Mouse (Mus musculus) ovary, adult 2 months (tissue): ENCODE measurements around the gene Fam240a. TPM values are rescaled to one million over a fixed set of nuclear protein-coding genes. Genes with fewer than 3 reads are reported as not detected.

Source experiments
- polyA plus RNA-seq: library from polyadenylated mRNA; depleted of rRNA; stranded (reverse); fragments of >200 nt; gene quantifications from 2 replicates; pipeline ENCODE4 v1.2.3, GENCODE M21; 2012; rRNA removed

The Fam240a gene
- not detected in 2 replicates for polyA plus RNA-seq

GRCm38 (mm10) chr9:110916786-110917185, at the start of gene Fam240a:
Gene Fam240a, minus strand, starts transcription at chr9:110916861.

GRCm38 (mm10) chr9:110951397-110951796, 34.7 kb upstream of the Fam240a start, which contains the start of gene Lrrc2:
Gene Lrrc2, plus strand, starts transcription at chr9:110951545.

GRCm38 (mm10) chr9:110945926-110946325, 29.3 kb upstream of the Fam240a start, which contains the start of gene Tdgf1:
Gene Tdgf1, minus strand, starts transcription at chr9:110946158.

GRCm38 (mm10) chr9:110879998-110880561, 36.6 kb downstream of the Fam240a start, which contains the start of gene Tmie:
Gene Tmie, minus strand, starts transcription at chr9:110880113.

GRCm38 (mm10) chr9:110879191-110879920, 37.3 kb downstream of the Fam240a start, which contains the start of gene Als2cl:
Gene Als2cl, plus strand, starts transcription at chr9:110879870.

Other genes with a start within 250 kb of the Fam240a start
- gene Myl3, start 175.0 kb downstream of the Fam240a start, polyA plus RNA-seq: 0.15 and 0.35 TPM in 2 replicates
- 59.6 and 72.7 TPM in 2 replicates for gene Pth1r, start 169.7 kb downstream of the Fam240a start, polyA plus RNA-seq
- not detected in 2 replicates for gene Prss42, start 118.7 kb downstream of the Fam240a start, polyA plus RNA-seq
- 0.29 and 0.37 TPM in 2 replicates for gene Prss44, start 102.9 kb downstream of the Fam240a start, polyA plus RNA-seq
- not detected in 2 replicates for gene Prss43, start 90.2 kb downstream of the Fam240a start, polyA plus RNA-seq
- not detected in 2 replicates for gene Prss45, start 82.3 kb downstream of the Fam240a start, polyA plus RNA-seq
- gene Prss46, start 72.4 kb downstream of the Fam240a start, polyA plus RNA-seq: 0.15 and 0.17 TPM in 2 replicates
- 0.09 and 0.17 TPM in 2 replicates for gene Prss50, start 58.9 kb downstream of the Fam240a start, polyA plus RNA-seq
- 42.5 and 54.8 TPM in 2 replicates for gene Als2cl, start 37.0 kb downstream of the Fam240a start, polyA plus RNA-seq
- 5.2 and 7.4 TPM in 2 replicates for gene Tmie, start 36.7 kb downstream of the Fam240a start, polyA plus RNA-seq
- gene Tdgf1, start 29.3 kb upstream of the Fam240a start, polyA plus RNA-seq: 1.5 and 2.2 TPM in 2 replicates
- gene Lrrc2, start 34.7 kb upstream of the Fam240a start, polyA plus RNA-seq: 2.1 and 2.5 TPM in 2 replicates
- gene Rtp3, start 73.7 kb upstream of the Fam240a start, polyA plus RNA-seq: 0.18 and 1.2 TPM in 2 replicates
- gene Ltf, start 102.4 kb upstream of the Fam240a start, polyA plus RNA-seq: 68.5 and 123 TPM in 2 replicates
- gene Ccrl2, start 140.7 kb upstream of the Fam240a start, polyA plus RNA-seq: 5.9 and 8.1 TPM in 2 replicates
- gene Lrrfip2, start 200.7 kb upstream of the Fam240a start, polyA plus RNA-seq: 12.1 and 17.7 TPM in 2 replicates